Mouse (Mus musculus) hindbrain, embryonic 10.5 days (tissue): Measurements from ENCODE around the gene Gm28308. TPM values are rescaled to one million over a fixed set of nuclear protein-coding genes. Genes with fewer than 3 reads are reported as not detected.

ENCODE experiments used
- DNase-seq: peaks from one replicate; pipeline ENCODE4 v3.0.0-alpha.2; 2017; ENCODE audit warnings: low spot score
- H3K27ac ChIP-seq: fragments of 300-500 bp; sonication (generic); 2 replicates; pipeline ENCODE4 v1.5.1; 2016; ENCODE audit warnings: mild to moderate bottlenecking, moderate library complexity
- H3K27me3 ChIP-seq: fragments of 300-500 bp; sonication (generic); 2 replicates; pipeline ENCODE4 v1.6.1; 2016; ENCODE audit warnings: mild to moderate bottlenecking; ENCODE audit not compliant: poor library complexity, insufficient read depth, severe bottlenecking
- H3K36me3 ChIP-seq: fragments of 300-500 bp; sonication (generic); 2 replicates; pipeline ENCODE4 v1.6.1; 2016; ENCODE audit warnings: mild to moderate bottlenecking, moderate library complexity
- H3K4me1 ChIP-seq: fragments of 300-500 bp; sonication (generic); replicated peaks from 2 replicates; pipeline ENCODE4 v1.6.1; 2016; ENCODE audit warnings: mild to moderate bottlenecking
- H3K4me3 ChIP-seq: fragments of 300-500 bp; sonication (generic); 2 replicates; pipeline ENCODE4 v1.5.1; 2016; ENCODE audit warnings: mild to moderate bottlenecking, moderate library complexity
- H3K9me3 ChIP-seq: fragments of 300-500 bp; sonication (generic); 2 replicates; pipeline ENCODE4 v1.6.1; 2016; ENCODE audit warnings: mild to moderate bottlenecking, moderate library complexity
- WGBS: fragments of 180-500 bp; shearing (Covaris S2); methylation state at CpG from one replicate; pipeline ENCODE4 v1.1.7; 2016; 5-methylcytosine and 5-hydroxymethylcytosine counted together
- polyA plus RNA-seq: library from polyadenylated mRNA; unstranded; fragments of >200 nt; fragmentation: Nextera tagmentation; extraction: Ambion mirVana; gene quantifications from 2 replicates; pipeline ENCODE4 v1.2.1, GENCODE M21; 2016

Gm28308 gene
- polyA plus RNA-seq, 1 experiment from 2014 or later, result not detected

- Histone ChIP-seq H3K27ac (peak overlapping the region; percentile 82), H3K4me1 (peaks cover 40% of the 10 kb centered on the region), H3K9me3 (no peaks in the 10 kb centered on the region), H3K36me3 (no peaks in the 10 kb centered on the region), H3K4me3 (peak overlapping the region; percentile 81), H3K27me3 (peaks cover 100% of the 10 kb centered on the region)
- peak; percentile 62 for DNase-seq
- WGBS, result under 1% methylated on average over 41 of the region's 41 CpGs
Observed at GRCm38 (mm10) chr6:52174968-52175751, 38.0 kb downstream of the Gm28308 start.

- H3K27me3 ChIP-seq, result peaks cover 100% of the 10 kb centered on the region
- no peak for DNase-seq
- peaks cover 44% of the 10 kb centered on the region for H3K4me1 ChIP-seq
- WGBS, result 4% methylated on average over 4 of the region's 4 CpGs
- no peaks in the 10 kb centered on the region for H3K9me3 ChIP-seq
- H3K4me3 ChIP-seq, result peak overlapping the region; percentile 81
- no peaks in the 10 kb centered on the region for H3K36me3 ChIP-seq
- 0 out of 2 replicates have a peak overlapping the region, but pooled peaks have one; percentile 95 for H3K27ac ChIP-seq
Observed at GRCm38 (mm10) chr6:52173648-52174047, 39.5 kb downstream of the Gm28308 start.

- WGBS, result under 1% methylated on average over 35 of the region's 35 CpGs
Observed at GRCm38 (mm10) chr6:52172501-52172900, 40.6 kb downstream of the Gm28308 start.

GRCm38 (mm10) chr6:52171938-52172337 is 41.2 kb downstream of the Gm28308 start:
- no peaks in the 10 kb centered on the region for H3K36me3 ChIP-seq
- peak overlapping the region; percentile 81 for H3K4me3 ChIP-seq
- WGBS, result 5% methylated on average over 7 of the region's 7 CpGs
- DNase-seq, result no peak
- peaks cover 44% of the 10 kb centered on the region for H3K4me1 ChIP-seq
- H3K27me3 ChIP-seq, result peaks cover 100% of the 10 kb centered on the region
- peak overlapping the region; percentile 95 for H3K27ac ChIP-seq
- no peaks in the 10 kb centered on the region for H3K9me3 ChIP-seq

More at GRCm38 (mm10) chr6:52172501-52172900, 40.6 kb downstream of the Gm28308 start:
- DNase-seq, result peak; percentile 94
- Histone ChIP-seq H3K36me3 (no peaks in the 10 kb centered on the region), H3K4me1 (peaks cover 44% of the 10 kb centered on the region), H3K4me3 (peak overlapping the region; percentile 81), H3K27me3 (peaks cover 100% of the 10 kb centered on the region), H3K9me3 (no peaks in the 10 kb centered on the region), H3K27ac (peak overlapping the region; percentile 95)

- peak; percentile 66 for DNase-seq
- Histone ChIP-seq H3K4me1 (peaks cover 44% of the 10 kb centered on the region), H3K27me3 (peaks cover 100% of the 10 kb centered on the region), H3K36me3 (no peaks in the 10 kb centered on the region), H3K27ac (peak overlapping the region; percentile 95), H3K9me3 (no peaks in the 10 kb centered on the region), H3K4me3 (peak overlapping the region; percentile 81)
- 4% methylated on average over 4 of the region's 4 CpGs for WGBS
Observed at GRCm38 (mm10) chr6:52171331-52171730, 41.8 kb downstream of the Gm28308 start.

GRCm38 (mm10) chr6:52170898-52171223 is 42.3 kb downstream of the Gm28308 start:
- no peak for DNase-seq
- Histone ChIP-seq H3K4me1 (peaks cover 42% of the 10 kb centered on the region), H3K27ac (peak overlapping the region; percentile 95), H3K9me3 (no peaks in the 10 kb centered on the region), H3K36me3 (no peaks in the 10 kb centered on the region), H3K4me3 (peak overlapping the region; percentile 81), H3K27me3 (peaks cover 100% of the 10 kb centered on the region)
- 7% methylated on average over 5 of the region's 5 CpGs for WGBS

GRCm38 (mm10) chr6:52170166-52170897 is 42.8 kb downstream of the Gm28308 start:
- peak overlapping the region; percentile 95 for H3K27ac ChIP-seq
- peak overlapping the region; percentile 81 for H3K4me3 ChIP-seq
- DNase-seq, result peak; percentile 68
- H3K27me3 ChIP-seq, result peaks cover 100% of the 10 kb centered on the region
- H3K4me1 ChIP-seq, result peaks cover 37% of the 10 kb centered on the region
- H3K36me3 ChIP-seq, result no peaks in the 10 kb centered on the region
- WGBS, result 1% methylated on average over 40 of the region's 40 CpGs
- no peaks in the 10 kb centered on the region for H3K9me3 ChIP-seq

GRCm38 (mm10) chr6:52169499-52170165 is 43.5 kb downstream of the Gm28308 start:
- H3K27me3 ChIP-seq, result peaks cover 100% of the 10 kb centered on the region
- H3K4me1 ChIP-seq, result peaks cover 34% of the 10 kb centered on the region
- 4% methylated on average over 16 of the region's 16 CpGs for WGBS
- DNase-seq, result peak; percentile 58
- peak overlapping the region; percentile 81 for H3K4me3 ChIP-seq
- no peaks in the 10 kb centered on the region for H3K36me3 ChIP-seq
- H3K27ac ChIP-seq, result peak overlapping the region; percentile 95
- H3K9me3 ChIP-seq, result no peaks in the 10 kb centered on the region

GRCm38 (mm10) chr6:52168191-52169055 is 44.7 kb downstream of the Gm28308 start:
- Histone ChIP-seq H3K4me1 (peaks cover 38% of the 10 kb centered on the region), H3K27me3 (peaks cover 100% of the 10 kb centered on the region), H3K4me3 (peak overlapping the region; percentile 81), H3K9me3 (no peaks in the 10 kb centered on the region), H3K36me3 (no peaks in the 10 kb centered on the region), H3K27ac (peak overlapping the region; percentile 95)
- peak; percentile 67 for DNase-seq
- under 1% methylated on average over 42 of the region's 42 CpGs for WGBS

GRCm38 (mm10) chr6:52167736-52168161 is 45.4 kb downstream of the Gm28308 start:
- Histone ChIP-seq H3K4me3 (peak overlapping the region; percentile 81), H3K4me1 (peaks cover 33% of the 10 kb centered on the region), H3K9me3 (no peaks in the 10 kb centered on the region), H3K36me3 (no peaks in the 10 kb centered on the region; the same call in 1 of the 2 replicates), H3K27ac (peak overlapping the region; percentile 95), H3K27me3 (peaks cover 100% of the 10 kb centered on the region)
- under 1% methylated on average over 14 of the region's 14 CpGs for WGBS
- DNase-seq, result peak; percentile 59

GRCm38 (mm10) chr6:52167176-52167575 is 46.0 kb downstream of the Gm28308 start:
- Histone ChIP-seq H3K27ac (peak overlapping the region; percentile 95), H3K4me1 (peaks cover 28% of the 10 kb centered on the region), H3K4me3 (peak overlapping the region; percentile 81), H3K36me3 (no peaks in the 10 kb centered on the region; the same call in 1 of the 2 replicates), H3K9me3 (no peaks in the 10 kb centered on the region), H3K27me3 (peaks cover 100% of the 10 kb centered on the region)
- 9% methylated on average over 1 of the region's 1 CpGs for WGBS
- no peak for DNase-seq
